Mouse (Mus musculus) embryonic facial prominence, embryonic 14.5 days (tissue): ENCODE data around the gene Cdk15. TPM values are rescaled to one million over a fixed set of nuclear protein-coding genes. Genes with fewer than 3 reads are reported as not detected.

Source experiments
- ATAC-seq: fragments of 200-750 bp; cut with Nextera tagmentation; 2 replicates; pipeline ENCODE4 v1.8.0; 2017; ENCODE audit warnings: low read depth, moderate number of reproducible peaks, moderate TSS enrichment
- DNase-seq: peaks from one replicate; pipeline ENCODE4 v3.0.0-alpha.2; 2015; ENCODE audit warnings: low spot score
- H3K27ac ChIP-seq: fragments of 300-500 bp; sonication (generic); replicated peaks from 2 replicates; pipeline ENCODE4 v1.5.1; 2014; ENCODE audit warnings: low read depth, mild to moderate bottlenecking, low read length, moderate library complexity
- H3K27me3 ChIP-seq: fragments of 300-500 bp; sonication (generic); replicated peaks from 2 replicates; pipeline ENCODE4 v1.6.1; 2014; ENCODE audit warnings: low read length; ENCODE audit not compliant: control insufficient read depth, insufficient read depth
- H3K36me3 ChIP-seq: fragments of 300-500 bp; sonication (generic); 2 replicates; pipeline ENCODE4 v1.6.1; 2014; ENCODE audit warnings: low read length, mixed read lengths; ENCODE audit not compliant: control insufficient read depth, insufficient read depth
- H3K4me1 ChIP-seq: fragments of 300-500 bp; sonication (generic); 2 replicates; pipeline ENCODE4 v1.6.1; 2014; ENCODE audit warnings: antibody characterized with exemption, low read length; ENCODE audit not compliant: control insufficient read depth, insufficient read depth
- H3K4me2 ChIP-seq: fragments of 300-500 bp; sonication (generic); 2 replicates; pipeline ENCODE4 v1.6.1; 2014; ENCODE audit warnings: low read depth, mild to moderate bottlenecking, low read length, moderate library complexity, mixed read lengths
- H3K4me3 ChIP-seq: fragments of 300-500 bp; sonication (generic); 2 replicates; pipeline ENCODE4 v1.5.1; 2014; ENCODE audit warnings: low read depth, mild to moderate bottlenecking, low read length
- H3K9ac ChIP-seq: fragments of 300-500 bp; sonication (generic); 2 replicates; pipeline ENCODE4 v1.6.1; 2014; ENCODE audit warnings: low read depth, mild to moderate bottlenecking, low read length, moderate library complexity, mixed read lengths
- H3K9me3 ChIP-seq: fragments of 300-500 bp; sonication (generic); 2 replicates; pipeline ENCODE4 v1.6.1; 2016; ENCODE audit warnings: low read length; ENCODE audit not compliant: control insufficient read depth
- WGBS: fragments of 180-500 bp; shearing (Covaris S2); extraction: QIAGEN DNeasy Blood & Tissue Kit; methylation state at CpG from one replicate; pipeline ENCODE4 v1.1.7; 2014; 5-methylcytosine and 5-hydroxymethylcytosine counted together
- polyA plus RNA-seq: library from polyadenylated mRNA; unstranded; fragments of >200 nt; fragmentation: Nextera tagmentation; extraction: Ambion mirVana; gene quantifications from 2 replicates; pipeline ENCODE4 v1.2.1, GENCODE M21; 2014

The Cdk15 gene
- polyA plus RNA-seq, 1 experiment from 2014 or later = 1.4 TPM

DNA sequence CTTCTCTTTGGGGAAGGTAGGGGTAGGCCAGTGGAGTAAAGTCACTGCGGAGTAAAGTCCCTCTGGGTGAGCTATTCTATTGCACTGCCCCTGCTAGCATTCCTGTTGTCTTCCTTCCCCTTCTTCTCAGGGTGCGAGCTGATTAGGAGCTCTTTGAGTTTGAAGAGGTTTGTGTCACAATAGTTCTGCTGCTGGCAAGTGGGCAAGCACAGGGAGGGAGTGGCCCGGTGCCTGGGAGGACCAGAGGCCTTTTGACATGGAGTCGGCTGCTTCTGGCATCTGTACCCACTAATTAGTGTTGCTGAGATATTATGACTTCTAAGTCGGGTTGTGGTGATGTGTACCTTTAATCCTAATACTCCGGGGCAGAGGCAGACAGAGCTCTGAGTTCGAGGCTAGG lies 124.8 kb downstream of the Cdk15 start:
- Histone ChIP-seq H3K36me3 (no peaks in the 10 kb centered on the region), H3K9me3 (no peaks in the 10 kb centered on the region), H3K4me3 (no peak overlapping the region), H3K27ac (no peak overlapping the region), H3K9ac (no peak overlapping the region), H3K27me3 (no peaks in the 10 kb centered on the region), H3K4me2 (no peak overlapping the region), H3K4me1 (peaks cover 1% of the 10 kb centered on the region; the same call in 1 of the 2 replicates)
- DNase-seq = no peak
- 73% methylated on average over 7 of the region's 7 CpGs for WGBS
- no peak for ATAC-seq

DNA sequence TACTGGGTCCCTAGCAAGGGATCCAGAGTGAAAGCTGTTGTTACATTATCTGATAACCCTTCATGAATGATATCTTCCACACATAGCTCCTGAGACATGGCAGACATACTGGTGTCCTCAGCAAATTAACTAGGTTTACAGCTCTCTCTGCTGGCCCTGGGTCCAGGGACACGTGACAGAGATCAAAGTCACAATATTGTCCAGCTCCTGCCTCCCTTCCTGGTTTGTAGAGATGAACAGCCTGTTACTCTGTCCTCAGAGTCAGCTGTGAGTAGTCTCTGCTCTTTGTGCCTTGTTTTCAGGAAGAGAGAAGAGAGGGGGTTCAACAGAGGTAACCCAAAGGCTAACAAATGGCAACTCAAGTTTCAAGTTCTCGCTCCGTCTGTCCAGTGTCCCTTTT lies 125.8 kb downstream of the Cdk15 start:
- Histone ChIP-seq H3K9me3 (no peaks in the 10 kb centered on the region), H3K27me3 (no peaks in the 10 kb centered on the region), H3K36me3 (no peaks in the 10 kb centered on the region), H3K27ac (no peak overlapping the region), H3K9ac (no peak overlapping the region), H3K4me3 (no peak overlapping the region), H3K4me2 (no peak overlapping the region), H3K4me1 (no peaks in the 10 kb centered on the region)
- no peak for ATAC-seq
- 82% methylated on average over 3 of the region's 3 CpGs for WGBS
- DNase-seq = no peak

GRCm38 (mm10) chr1:59383049-59383610 lies 126.4 kb downstream of the Cdk15 start:
- Histone ChIP-seq H3K4me2 (no peak overlapping the region), H3K9ac (no peak overlapping the region), H3K9me3 (no peaks in the 10 kb centered on the region), H3K4me3 (no peak overlapping the region), H3K36me3 (no peaks in the 10 kb centered on the region), H3K27ac (no peak overlapping the region), H3K27me3 (no peaks in the 10 kb centered on the region), H3K4me1 (no peaks in the 10 kb centered on the region)
- no peak for DNase-seq
- WGBS = 68% methylated on average over 6 of the region's 6 CpGs
- ATAC-seq = no peak

- 80% methylated on average over 3 of the region's 3 CpGs for WGBS
- Histone ChIP-seq H3K9me3 (no peaks in the 10 kb centered on the region), H3K27ac (no peak overlapping the region), H3K4me3 (no peak overlapping the region), H3K36me3 (no peaks in the 10 kb centered on the region), H3K27me3 (no peaks in the 10 kb centered on the region), H3K4me1 (no peaks in the 10 kb centered on the region), H3K9ac (no peak overlapping the region), H3K4me2 (no peak overlapping the region)
- ATAC-seq = no peak
- no peak for DNase-seq
Observed at GRCm38 (mm10) chr1:59384400-59384799, 127.7 kb downstream of the Cdk15 start.

GRCm38 (mm10) chr1:59385641-59386040 lies 128.9 kb downstream of the Cdk15 start:
- no peak overlapping the region for H3K9ac ChIP-seq
- H3K36me3 ChIP-seq = no peaks in the 10 kb centered on the region
- no peak for ATAC-seq
- DNase-seq = no peak
- H3K27ac ChIP-seq = no peak overlapping the region
- no peaks in the 10 kb centered on the region for H3K4me1 ChIP-seq
- WGBS = 65% methylated on average over 6 of the region's 6 CpGs
- no peak overlapping the region for H3K4me3 ChIP-seq
- no peaks in the 10 kb centered on the region for H3K27me3 ChIP-seq
- no peak overlapping the region for H3K4me2 ChIP-seq
- no peaks in the 10 kb centered on the region for H3K9me3 ChIP-seq

DNA sequence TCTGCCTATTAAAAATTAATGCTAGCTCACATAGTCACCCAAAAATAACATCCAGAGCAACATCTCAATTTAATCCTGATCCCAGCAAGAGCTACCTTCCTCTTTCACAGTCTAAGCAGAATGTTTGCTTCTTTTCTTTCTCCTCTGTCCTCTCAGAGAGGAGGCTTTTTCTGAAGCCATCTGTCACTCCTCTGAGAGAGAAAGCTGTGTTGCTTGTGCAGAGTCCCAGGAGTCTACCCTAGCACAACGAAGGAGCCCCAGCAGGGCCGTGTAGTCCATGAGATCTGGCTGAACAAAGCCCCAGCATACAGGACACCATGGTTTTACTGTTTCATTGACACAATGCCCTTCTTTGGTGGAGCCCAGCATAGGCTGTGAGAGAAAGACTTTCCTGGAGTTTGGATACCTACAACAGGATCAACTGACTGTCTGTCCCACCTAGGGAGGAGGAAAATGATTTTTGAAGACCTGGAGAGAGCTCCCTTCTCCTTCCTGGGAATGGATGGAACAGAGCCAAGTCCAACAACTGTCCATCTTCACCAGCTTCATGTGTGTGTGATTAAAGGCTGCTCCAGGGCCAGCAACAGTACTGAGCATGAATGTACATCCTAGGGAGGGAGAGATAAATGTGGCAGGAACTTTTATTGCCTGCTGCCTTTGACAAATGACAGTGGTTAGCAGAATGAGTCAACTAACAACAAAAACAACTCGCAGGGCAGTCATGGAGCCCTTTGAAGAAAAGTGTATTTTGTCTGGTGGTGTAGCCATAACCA lies 131.0 kb downstream of the Cdk15 start:
- ATAC-seq (no peak; the same call in 1 of the 2 replicates), DNase-seq (no peak)
- Histone ChIP-seq H3K9me3 (no peaks in the 10 kb centered on the region), H3K9ac (no peak overlapping the region), H3K27me3 (no peaks in the 10 kb centered on the region), H3K36me3 (no peaks in the 10 kb centered on the region), H3K4me2 (no peak overlapping the region), H3K4me1 (no peaks in the 10 kb centered on the region), H3K27ac (no peak overlapping the region), H3K4me3 (no peak overlapping the region)
- WGBS = 32% methylated on average over 3 of the region's 3 CpGs

GRCm38 (mm10) chr1:59389181-59389580 lies 132.5 kb downstream of the Cdk15 start:
- WGBS = 85% methylated on average over 6 of the region's 6 CpGs
- Histone ChIP-seq H3K4me1 (no peaks in the 10 kb centered on the region), H3K36me3 (no peaks in the 10 kb centered on the region), H3K9me3 (no peaks in the 10 kb centered on the region), H3K27ac (no peak overlapping the region), H3K9ac (no peak overlapping the region), H3K4me2 (no peak overlapping the region), H3K4me3 (no peak overlapping the region), H3K27me3 (no peaks in the 10 kb centered on the region)
- DNase-seq = no peak
- no peak for ATAC-seq

GRCm38 (mm10) chr1:59391736-59392135 lies 135.0 kb downstream of the Cdk15 start:
- no peak overlapping the region for H3K27ac ChIP-seq
- H3K9ac ChIP-seq = no peak overlapping the region
- ATAC-seq = no peak
- DNase-seq = no peak
- no peaks in the 10 kb centered on the region for H3K36me3 ChIP-seq
- WGBS = 70% methylated on average over 3 of the region's 3 CpGs
- H3K9me3 ChIP-seq = no peaks in the 10 kb centered on the region
- no peak overlapping the region for H3K4me2 ChIP-seq
- H3K27me3 ChIP-seq = no peaks in the 10 kb centered on the region
- H3K4me1 ChIP-seq = peaks cover 7% of the 10 kb centered on the region
- H3K4me3 ChIP-seq = no peak overlapping the region

DNA sequence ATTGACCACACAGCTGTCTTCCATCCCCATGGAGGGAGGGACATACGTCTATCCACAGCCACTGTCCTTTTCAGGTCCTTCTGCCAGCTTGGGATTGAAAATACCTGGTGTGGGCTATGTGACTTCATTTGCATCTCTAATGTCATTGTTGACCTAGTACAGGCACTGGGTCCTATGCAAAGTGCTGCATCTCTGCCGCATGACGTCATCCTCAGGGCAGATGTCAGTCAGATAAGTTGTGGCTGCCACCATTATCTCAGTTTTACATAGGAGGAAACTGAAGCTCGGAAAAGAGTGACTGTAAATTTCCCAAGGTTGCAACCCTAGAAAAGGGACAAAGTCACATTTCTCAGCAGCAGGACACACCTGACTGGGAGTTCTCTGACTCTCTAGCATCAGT lies 137.4 kb downstream of the Cdk15 start:
- DNase-seq (no peak), ATAC-seq (no peak)
- H3K4me3 ChIP-seq = no peak overlapping the region
- H3K4me1 ChIP-seq = peaks cover 7% of the 10 kb centered on the region
- WGBS = 78% methylated on average over 4 of the region's 4 CpGs
- no peaks in the 10 kb centered on the region for H3K27me3 ChIP-seq
- no peak overlapping the region for H3K9ac ChIP-seq
- no peaks in the 10 kb centered on the region for H3K36me3 ChIP-seq
- H3K9me3 ChIP-seq = no peaks in the 10 kb centered on the region
- no peak overlapping the region for H3K4me2 ChIP-seq
- H3K27ac ChIP-seq = no peak overlapping the region
